Mouse (Mus musculus): ENCODE measurements around the gene Ptpn9. TPM values are rescaled to one million over a fixed set of nuclear protein-coding genes. Genes with fewer than 3 reads are reported as not detected.

Gene Ptpn9
- total RNA-seq (2023), result 10 to 100 TPM; 18.8 to 22.7 TPM

GRCm38 (mm10) chr9:56994286-56995197 is at the start of gene Ptpn9:
TSS of gene Ptpn9 (plus strand) at chr9:56994923.

GRCm38 (mm10) chr9:56950414-56951400 is 44.0 kb upstream of the Ptpn9 start, which contains the start of gene Snupn:
TSS of gene Snupn (plus strand) at chr9:56950878.

GRCm38 (mm10) chr9:57071801-57072351 is 77.2 kb downstream of the Ptpn9 start, which contains the start of gene Sin3a:
TSS of gene Sin3a (plus strand) at chr9:57072040.

Other genes starting within 250 kb of the Ptpn9 start
- not detected for gene Lingo1, start 198.5 kb upstream of the Ptpn9 start, total RNA-seq (2023)
- gene Odf3l1, start 130.2 kb upstream of the Ptpn9 start, total RNA-seq (2023), result not detected
- gene Cspg4, start 129.9 kb upstream of the Ptpn9 start, total RNA-seq (2023), result not detected
- gene Snx33, start 66.6 kb upstream of the Ptpn9 start, total RNA-seq (2023), result 1 to 10 TPM; 5.9 to 6.9 TPM
- 10 to 100 TPM; 56.3 to 64.3 TPM for gene Imp3, start 57.4 kb upstream of the Ptpn9 start, total RNA-seq (2023)
- gene Snupn, start 44.0 kb upstream of the Ptpn9 start, total RNA-seq (2023), result 10 to 100 TPM in 1 of 2 experiments, 1 to 10 TPM in 1; 7.8 to 11.4 TPM
- 10 to 100 TPM; 73.0 to 99.4 TPM for gene Sin3a, start 77.1 kb downstream of the Ptpn9 start, total RNA-seq (2023)
- gene Man2c1, start 135.8 kb downstream of the Ptpn9 start, total RNA-seq (2023), result 100 to 1,000 TPM; 153 to 189 TPM
- 1 to 10 TPM; 9.2 to 9.7 TPM for gene Neil1, start 153.4 kb downstream of the Ptpn9 start, total RNA-seq (2023)
- 10 to 100 TPM; 81.1 to 88.8 TPM for gene Commd4, start 163.4 kb downstream of the Ptpn9 start, total RNA-seq (2023)
- gene Trcg1, start 241.6 kb downstream of the Ptpn9 start, total RNA-seq (2023), result not detected